17 mouse cellular contexts compared by ENCODE assay signal in genomic region chr11:61263841-61264240, GRCm38 (mm10). TPM values are rescaled to one million over a fixed set of nuclear protein-coding genes. Genes with fewer than 3 reads are reported as not detected.
"Had no signal": no experiment of that assay in that cellular context is flagged by ENCODE, and none has a peak within 500 bp of the region (broad histone marks: within the 10 kb centered on the region; RNA-seq: fewer than 3 reads in every experiment).

No protein-coding gene starts in this region.

- H3K9me3 ChIP-seq: neural tube, embryonic 15.5 days; stomach, embryonic 15.5 days had no signal

- H3K4me3 ChIP-seq: neural tube, embryonic 15.5 days; stomach, embryonic 15.5 days had no signal

- H3K4me2 ChIP-seq: neural tube, embryonic 15.5 days; stomach, embryonic 15.5 days had no signal

- H3K27me3 ChIP-seq: neural tube, embryonic 15.5 days; stomach, embryonic 15.5 days had no signal

- DNase-seq: retina, postnatal 1 day; right cerebral cortex, adult 18-20 months; right cerebral cortex, postnatal 14 days; right cerebral cortex, postnatal 25 days; right cerebral cortex, postnatal 4 days; spleen, adult 18-20 months; thymus, adult 18-20 months; thymus, adult 2 months; thymus, postnatal 14 days; thymus, postnatal 25 days; thymus, postnatal 36 days; thymus, postnatal 4 days had no signal

- H3K27ac ChIP-seq: neural tube, embryonic 15.5 days; stomach, embryonic 15.5 days; stomach, postnatal 0 days had no signal

- H3K4me1 ChIP-seq: stomach, embryonic 15.5 days had no signal

- H3K9ac ChIP-seq: neural tube, embryonic 15.5 days; stomach, embryonic 15.5 days had no signal

RNA-seq across cellular contexts. Expression of gene Aldh3a1, which starts 56.5 kb away (rescaled TPM):
- polyA plus RNA-seq: neural tube, embryonic 14.5 days; stomach, embryonic 14.5 days had no signal
